Mouse (Mus musculus): ENCODE data around the gene Ccdc33.

DNA sequence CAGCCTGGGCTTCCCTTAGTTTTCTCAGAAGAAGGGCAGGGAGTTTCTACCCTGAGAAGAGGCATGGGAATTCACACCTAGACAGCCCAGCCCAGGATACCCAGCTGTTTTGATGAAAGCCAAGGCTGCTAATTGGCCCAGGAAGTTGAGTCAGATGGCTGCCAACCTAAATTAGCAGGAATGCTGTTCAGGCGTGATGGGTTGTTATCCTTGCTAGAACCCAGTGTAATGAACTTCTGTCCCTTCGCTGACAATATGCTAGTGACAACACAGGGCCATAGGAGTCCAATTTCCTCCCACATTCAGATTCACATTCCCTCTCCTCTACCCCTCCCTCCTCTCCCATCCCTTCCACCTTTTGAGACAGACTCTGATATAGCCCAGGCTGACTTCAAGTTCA is 105.7 kb downstream of the Ccdc33 start:
- TF ChIP-seq CTCF (conservative IDR thresholded peaks at IDR 0.05 in 1 of 2, IDR thresholded peaks at IDR 0.05 in 1 of 2; ENCODE audit: low read depth in 2 of 2, low read length in 2 of 2) (no peak), HCFC1 (IDR thresholded peaks at IDR 0.05; ENCODE audit: low read depth, low read length) (no peak), ZMIZ1 (IDR thresholded peaks at IDR 0.05; ENCODE audit: low read depth, low read length) (no peak), POLR2A (IDR thresholded peaks at IDR 0.05; ENCODE audit: low read depth, low read length) (no peak), KAT2A (IDR thresholded peaks at IDR 0.05; ENCODE audit: insufficient replicate concordance, low read length) (no peak), MAX (IDR thresholded peaks at IDR 0.05; ENCODE audit: low read length) (no peak), RAD21 (IDR thresholded peaks at IDR 0.05; ENCODE audit: low read depth, low read length) (no peak), ZKSCAN1 (IDR thresholded peaks at IDR 0.05; ENCODE audit: borderline replicate concordance, low read depth, low read length) (no peak), USF1 (IDR thresholded peaks at IDR 0.05; ENCODE audit: low read depth, low read length) (no peak)

Measured in CH12.LX (cell line).